Mouse (Mus musculus): ENCODE data around the gene Mark3. TPM values are rescaled to one million over a fixed set of nuclear protein-coding genes. Genes with fewer than 3 reads are reported as not detected.

The Mark3 gene
- polyA plus RNA-seq, 1 experiment from 2014 or later, result 58.9 TPM

- 75% methylated on average over 5 of the region's 5 CpGs for WGBS
- no peaks in the 10 kb centered on the region for H3K9me3 ChIP-seq (ENCODE audit: control insufficient read depth, low read depth, low read length)
- H3K27ac ChIP-seq (ENCODE audit: low read length), result no peak overlapping the region
- no peak overlapping the region for H3K4me3 ChIP-seq (ENCODE audit: low read depth, low read length)
- no peaks in the 10 kb centered on the region; the same call in 1 of the 2 replicates for H3K4me1 ChIP-seq (ENCODE audit: control insufficient read depth, insufficient read depth, low read length)
- H3K9ac ChIP-seq (replicated peaks; ENCODE audit: low read depth, low read length), result no peak overlapping the region
- H3K4me2 ChIP-seq (replicated peaks; ENCODE audit: low read depth, low read length), result no peak overlapping the region
- H3K27me3 ChIP-seq (ENCODE audit: control insufficient read depth, insufficient read depth, low read length), result no peaks in the 10 kb centered on the region
- no peak for ATAC-seq (ENCODE audit: insufficient number of reproducible peaks, insufficient read depth, low FRiP score, low read depth)
- H3K36me3 ChIP-seq (ENCODE audit: control insufficient read depth, insufficient read depth, low read length), result no peaks in the 10 kb centered on the region
Observed at GRCm38 (mm10) chr12:111565363-111565762, 9.0 kb upstream of the Mark3 start.

GRCm38 (mm10) chr12:111568836-111569235, 5.5 kb upstream of the Mark3 start:
- ATAC-seq (ENCODE audit: insufficient number of reproducible peaks, insufficient read depth, low FRiP score, low read depth), result no peak
- no peaks in the 10 kb centered on the region for H3K27me3 ChIP-seq (ENCODE audit: control insufficient read depth, insufficient read depth, low read length)
- H3K4me1 ChIP-seq (ENCODE audit: control insufficient read depth, insufficient read depth, low read length), result 0 out of 2 replicates have a peak, but pooled peaks cover 7% of the 10 kb centered on the region
- no peak overlapping the region for H3K4me3 ChIP-seq (ENCODE audit: low read depth, low read length)
- no peaks in the 10 kb centered on the region for H3K36me3 ChIP-seq (ENCODE audit: control insufficient read depth, insufficient read depth, low read length)
- H3K27ac ChIP-seq (ENCODE audit: low read length), result no peak overlapping the region
- H3K9ac ChIP-seq (replicated peaks; ENCODE audit: low read depth, low read length), result no peak overlapping the region
- no peak overlapping the region for H3K4me2 ChIP-seq (replicated peaks; ENCODE audit: low read depth, low read length)
- no peaks in the 10 kb centered on the region for H3K9me3 ChIP-seq (ENCODE audit: control insufficient read depth, low read depth, low read length)
- 64% methylated on average over 11 of the region's 11 CpGs for WGBS

GRCm38 (mm10) chr12:111572406-111572805, 1.9 kb upstream of the Mark3 start:
- 73% methylated on average over 7 of the region's 7 CpGs for WGBS
- Histone ChIP-seq H3K9me3 (ENCODE audit: control insufficient read depth, low read depth, low read length) (no peaks in the 10 kb centered on the region), H3K36me3 (ENCODE audit: control insufficient read depth, insufficient read depth, low read length) (no peaks in the 10 kb centered on the region), H3K4me2 (replicated peaks; ENCODE audit: low read depth, low read length) (no peak overlapping the region), H3K4me3 (ENCODE audit: low read depth, low read length) (no peak overlapping the region), H3K4me1 (ENCODE audit: control insufficient read depth, insufficient read depth, low read length) (0 out of 2 replicates have a peak, but pooled peaks cover 11% of the 10 kb centered on the region), H3K27me3 (ENCODE audit: control insufficient read depth, insufficient read depth, low read length) (no peaks in the 10 kb centered on the region), H3K27ac (ENCODE audit: low read length) (no peak overlapping the region), H3K9ac (replicated peaks; ENCODE audit: low read depth, low read length) (no peak overlapping the region)
- ATAC-seq (ENCODE audit: insufficient number of reproducible peaks, insufficient read depth, low FRiP score, low read depth), result no peak

GRCm38 (mm10) chr12:111573315-111573714, 1.0 kb upstream of the Mark3 start:
- H3K9ac ChIP-seq (replicated peaks; ENCODE audit: low read depth, low read length), result no peak overlapping the region
- H3K27me3 ChIP-seq (ENCODE audit: control insufficient read depth, insufficient read depth, low read length), result no peaks in the 10 kb centered on the region
- H3K4me2 ChIP-seq (replicated peaks; ENCODE audit: low read depth, low read length), result peak overlapping the region; percentile 80
- no peak for ATAC-seq (ENCODE audit: insufficient number of reproducible peaks, insufficient read depth, low FRiP score, low read depth)
- H3K4me3 ChIP-seq (ENCODE audit: low read depth, low read length), result peak overlapping the region; percentile 62
- no peak overlapping the region for H3K27ac ChIP-seq (ENCODE audit: low read length)
- 0 out of 2 replicates have a peak, but pooled peaks cover 11% of the 10 kb centered on the region for H3K4me1 ChIP-seq (ENCODE audit: control insufficient read depth, insufficient read depth, low read length)
- H3K9me3 ChIP-seq (ENCODE audit: control insufficient read depth, low read depth, low read length), result no peaks in the 10 kb centered on the region
- WGBS, result 35% methylated on average over 6 of the region's 6 CpGs
- H3K36me3 ChIP-seq (ENCODE audit: control insufficient read depth, insufficient read depth, low read length), result no peaks in the 10 kb centered on the region

GRCm38 (mm10) chr12:111574887-111575838, 840 bp downstream of the Mark3 start:
- Histone ChIP-seq H3K27me3 (ENCODE audit: control insufficient read depth, insufficient read depth, low read length) (no peaks in the 10 kb centered on the region), H3K36me3 (ENCODE audit: control insufficient read depth, insufficient read depth, low read length) (no peaks in the 10 kb centered on the region), H3K27ac (ENCODE audit: low read length) (peak overlapping the region; percentile 94), H3K4me3 (ENCODE audit: low read depth, low read length) (peak overlapping the region; percentile 62), H3K9me3 (ENCODE audit: control insufficient read depth, low read depth, low read length) (no peaks in the 10 kb centered on the region), H3K9ac (replicated peaks; ENCODE audit: low read depth, low read length) (peak overlapping the region; percentile 98), H3K4me1 (ENCODE audit: control insufficient read depth, insufficient read depth, low read length) (0 out of 2 replicates have a peak, but pooled peaks cover 11% of the 10 kb centered on the region), H3K4me2 (replicated peaks; ENCODE audit: low read depth, low read length) (peak overlapping the region; percentile 92)
- WGBS, result under 1% methylated on average over 57 of the region's 58 CpGs
- peak; percentile 40; the same call in 1 of the 2 replicates for ATAC-seq (ENCODE audit: insufficient number of reproducible peaks, insufficient read depth, low FRiP score, low read depth)

- H3K9me3 ChIP-seq (ENCODE audit: control insufficient read depth, low read depth, low read length), result no peaks in the 10 kb centered on the region
- WGBS, result 82% methylated on average over 1 of the region's 1 CpGs
- no peak overlapping the region for H3K4me3 ChIP-seq (ENCODE audit: low read depth, low read length)
- H3K9ac ChIP-seq (replicated peaks; ENCODE audit: low read depth, low read length), result no peak overlapping the region
- no peak overlapping the region for H3K27ac ChIP-seq (ENCODE audit: low read length)
- H3K4me1 ChIP-seq (ENCODE audit: control insufficient read depth, insufficient read depth, low read length), result no peaks in the 10 kb centered on the region
- ATAC-seq (ENCODE audit: insufficient number of reproducible peaks, insufficient read depth, low FRiP score, low read depth), result no peak
- H3K36me3 ChIP-seq (ENCODE audit: control insufficient read depth, insufficient read depth, low read length), result no peaks in the 10 kb centered on the region
- H3K4me2 ChIP-seq (replicated peaks; ENCODE audit: low read depth, low read length), result no peak overlapping the region
- H3K27me3 ChIP-seq (ENCODE audit: control insufficient read depth, insufficient read depth, low read length), result no peaks in the 10 kb centered on the region
Observed at GRCm38 (mm10) chr12:111583058-111583457, 8.7 kb downstream of the Mark3 start.

GRCm38 (mm10) chr12:111584401-111584800, 10.1 kb downstream of the Mark3 start:
- ATAC-seq (ENCODE audit: insufficient number of reproducible peaks, insufficient read depth, low FRiP score, low read depth), result no peak
- 64% methylated on average over 1 of the region's 1 CpGs for WGBS

GRCm38 (mm10) chr12:111587252-111587651, 12.9 kb downstream of the Mark3 start:
- WGBS, result 75% methylated on average over 12 of the region's 12 CpGs
- Histone ChIP-seq H3K9me3 (ENCODE audit: control insufficient read depth, low read depth, low read length) (no peaks in the 10 kb centered on the region), H3K4me3 (ENCODE audit: low read depth, low read length) (no peak overlapping the region), H3K4me1 (ENCODE audit: control insufficient read depth, insufficient read depth, low read length) (no peaks in the 10 kb centered on the region), H3K36me3 (ENCODE audit: control insufficient read depth, insufficient read depth, low read length) (no peaks in the 10 kb centered on the region; the same call in 1 of the 2 replicates), H3K4me2 (replicated peaks; ENCODE audit: low read depth, low read length) (no peak overlapping the region), H3K9ac (replicated peaks; ENCODE audit: low read depth, low read length) (no peak overlapping the region), H3K27ac (ENCODE audit: low read length) (no peak overlapping the region), H3K27me3 (ENCODE audit: control insufficient read depth, insufficient read depth, low read length) (no peaks in the 10 kb centered on the region)
- no peak for ATAC-seq (ENCODE audit: insufficient number of reproducible peaks, insufficient read depth, low FRiP score, low read depth)

More at GRCm38 (mm10) chr12:111584401-111584800, 10.1 kb downstream of the Mark3 start:
- Histone ChIP-seq H3K27ac (ENCODE audit: low read length) (no peak overlapping the region), H3K4me2 (replicated peaks; ENCODE audit: low read depth, low read length) (no peak overlapping the region), H3K27me3 (ENCODE audit: control insufficient read depth, insufficient read depth, low read length) (no peaks in the 10 kb centered on the region), H3K4me1 (ENCODE audit: control insufficient read depth, insufficient read depth, low read length) (no peaks in the 10 kb centered on the region), H3K4me3 (ENCODE audit: low read depth, low read length) (no peak overlapping the region), H3K9ac (replicated peaks; ENCODE audit: low read depth, low read length) (no peak overlapping the region), H3K36me3 (ENCODE audit: control insufficient read depth, insufficient read depth, low read length) (no peaks in the 10 kb centered on the region), H3K9me3 (ENCODE audit: control insufficient read depth, low read depth, low read length) (no peaks in the 10 kb centered on the region)
